Mouse (Mus musculus) heart, embryonic 10.5 days (tissue): ENCODE measurements at regions not wholly inside any gene's neighbourhood (a gene's known extent, or its start where the extent isn't known, plus 50 kb on each side); places are given as distances from the start of the nearest gene placed in this dataset.

Experiments used
- DNase-seq: peaks from one replicate; pipeline ENCODE4 v3.0.0-alpha.2; 2017; ENCODE audit warnings: low spot score
- H3K27ac ChIP-seq: fragments of 300-500 bp; sonication (generic); 2 replicates; pipeline ENCODE4 v1.5.1; 2016; ENCODE audit warnings: mild to moderate bottlenecking
- H3K27me3 ChIP-seq: fragments of 300-500 bp; sonication (generic); 2 replicates; pipeline ENCODE4 v1.6.1; 2016; ENCODE audit warnings: mild to moderate bottlenecking; ENCODE audit not compliant: poor library complexity, insufficient read depth, severe bottlenecking
- H3K36me3 ChIP-seq: fragments of 300-500 bp; sonication (generic); 2 replicates; pipeline ENCODE4 v1.6.1; 2016; ENCODE audit warnings: mild to moderate bottlenecking, moderate library complexity
- H3K4me1 ChIP-seq: fragments of 300-500 bp; sonication (generic); 2 replicates; pipeline ENCODE4 v1.6.1; 2016; ENCODE audit warnings: mild to moderate bottlenecking
- H3K4me3 ChIP-seq: fragments of 300-500 bp; sonication (generic); 2 replicates; pipeline ENCODE4 v1.5.1; 2016; ENCODE audit warnings: mild to moderate bottlenecking, moderate library complexity
- H3K9me3 ChIP-seq: fragments of 300-500 bp; sonication (generic); 2 replicates; pipeline ENCODE4 v1.6.1; 2016; ENCODE audit warnings: mild to moderate bottlenecking, moderate library complexity
- WGBS: fragments of 180-500 bp; shearing (Covaris S2); methylation state at CpG from one replicate; pipeline ENCODE4 v1.1.7; 2016; 5-methylcytosine and 5-hydroxymethylcytosine counted together

GRCm38 (mm10) chr15:93003233-93003632 is 271.7 kb downstream of the Gxylt1 start:
- Histone ChIP-seq H3K9me3 (no peaks in the 10 kb centered on the region), H3K27ac (no peak overlapping the region), H3K27me3 (no peaks in the 10 kb centered on the region), H3K4me1 (peaks cover 41% of the 10 kb centered on the region), H3K36me3 (no peaks in the 10 kb centered on the region), H3K4me3 (no peak overlapping the region)
- 73% methylated on average over 3 of the region's 3 CpGs for WGBS
- DNase-seq = peak; percentile 30

GRCm38 (mm10) chr15:93002002-93002904 is 272.7 kb downstream of the Gxylt1 start:
- Histone ChIP-seq H3K9me3 (no peaks in the 10 kb centered on the region), H3K36me3 (no peaks in the 10 kb centered on the region), H3K4me3 (peak overlapping the region; percentile 52), H3K27ac (peak overlapping the region; percentile 88), H3K4me1 (peaks cover 38% of the 10 kb centered on the region), H3K27me3 (no peaks in the 10 kb centered on the region)
- WGBS = 22% methylated on average over 25 of the region's 25 CpGs
- peak; percentile 83 for DNase-seq

- Histone ChIP-seq H3K4me1 (peaks cover 36% of the 10 kb centered on the region), H3K4me3 (peak overlapping the region; percentile 52), H3K36me3 (no peaks in the 10 kb centered on the region), H3K27ac (peak overlapping the region; percentile 88), H3K9me3 (no peaks in the 10 kb centered on the region), H3K27me3 (no peaks in the 10 kb centered on the region)
- peak; percentile 74 for DNase-seq
- 2% methylated on average over 11 of the region's 11 CpGs for WGBS
These were observed 273.5 kb downstream of the Gxylt1 start for GRCm38 (mm10) chr15:93001346-93002001.

- Histone ChIP-seq H3K9me3 (no peaks in the 10 kb centered on the region), H3K36me3 (no peaks in the 10 kb centered on the region), H3K27ac (no peak overlapping the region), H3K4me3 (no peak overlapping the region), H3K4me1 (peaks cover 23% of the 10 kb centered on the region), H3K27me3 (no peaks in the 10 kb centered on the region)
- no peak for DNase-seq
- 85% methylated on average over 12 of the region's 12 CpGs for WGBS
These were observed 274.9 kb downstream of the Gxylt1 start for GRCm38 (mm10) chr15:93000121-93000520.

GRCm38 (mm10) chr15:92997933-92998332 is 277.0 kb downstream of the Gxylt1 start:
- Histone ChIP-seq H3K27ac (no peak overlapping the region), H3K4me1 (peaks cover 20% of the 10 kb centered on the region), H3K36me3 (no peaks in the 10 kb centered on the region), H3K9me3 (no peaks in the 10 kb centered on the region), H3K4me3 (no peak overlapping the region), H3K27me3 (no peaks in the 10 kb centered on the region)
- no peak for DNase-seq
- WGBS = 68% methylated on average over 5 of the region's 5 CpGs

GRCm38 (mm10) chr15:92994191-92994671 is 280.7 kb downstream of the Gxylt1 start:
- Histone ChIP-seq H3K4me3 (no peak overlapping the region), H3K27ac (no peak overlapping the region), H3K9me3 (no peaks in the 10 kb centered on the region), H3K36me3 (no peaks in the 10 kb centered on the region), H3K4me1 (no peaks in the 10 kb centered on the region), H3K27me3 (no peaks in the 10 kb centered on the region)
- WGBS = 70% methylated on average over 11 of the region's 11 CpGs
- DNase-seq = no peak

GRCm38 (mm10) chr15:92993538-92994190 is 281.3 kb downstream of the Gxylt1 start:
- no peaks in the 10 kb centered on the region for H3K36me3 ChIP-seq
- 75% methylated on average over 6 of the region's 6 CpGs for WGBS
- DNase-seq = no peak

GRCm38 (mm10) chr15:92975774-92976173 is 299.2 kb downstream of the Gxylt1 start:
- H3K9me3 ChIP-seq = no peaks in the 10 kb centered on the region
- DNase-seq = no peak
- no peaks in the 10 kb centered on the region for H3K36me3 ChIP-seq
- H3K27ac ChIP-seq = no peak overlapping the region
- H3K4me3 ChIP-seq = no peak overlapping the region
- 71% methylated on average over 4 of the region's 4 CpGs for WGBS
- no peaks in the 10 kb centered on the region for H3K4me1 ChIP-seq
- no peaks in the 10 kb centered on the region for H3K27me3 ChIP-seq

More at GRCm38 (mm10) chr15:92993538-92994190, 281.3 kb downstream of the Gxylt1 start:
- no peak overlapping the region for H3K27ac ChIP-seq
- H3K27me3 ChIP-seq = no peaks in the 10 kb centered on the region
- no peak overlapping the region for H3K4me3 ChIP-seq
- no peaks in the 10 kb centered on the region for H3K4me1 ChIP-seq
- no peaks in the 10 kb centered on the region for H3K9me3 ChIP-seq

- no peaks in the 10 kb centered on the region for H3K27me3 ChIP-seq
- no peaks in the 10 kb centered on the region for H3K9me3 ChIP-seq
- peak; percentile 11 for DNase-seq
- H3K36me3 ChIP-seq = no peaks in the 10 kb centered on the region
- no peaks in the 10 kb centered on the region for H3K4me1 ChIP-seq
- no peak overlapping the region for H3K4me3 ChIP-seq
- H3K27ac ChIP-seq = no peak overlapping the region
- WGBS = 55% methylated on average over 3 of the region's 3 CpGs
These were observed 300.0 kb downstream of the Gxylt1 start for GRCm38 (mm10) chr15:92974931-92975330.

GRCm38 (mm10) chr15:92973651-92974229 is 301.2 kb downstream of the Gxylt1 start:
- no peaks in the 10 kb centered on the region for H3K27me3 ChIP-seq
- 76% methylated on average over 9 of the region's 9 CpGs for WGBS
- H3K36me3 ChIP-seq = no peaks in the 10 kb centered on the region
- DNase-seq = no peak
- no peak overlapping the region for H3K27ac ChIP-seq
- H3K4me3 ChIP-seq = no peak overlapping the region
- peaks cover 4% of the 10 kb centered on the region; the same call in 1 of the 2 replicates for H3K4me1 ChIP-seq
- H3K9me3 ChIP-seq = no peaks in the 10 kb centered on the region

- no peaks in the 10 kb centered on the region for H3K9me3 ChIP-seq
- 88% methylated on average over 1 of the region's 1 CpGs for WGBS
- H3K4me3 ChIP-seq = no peak overlapping the region
- H3K4me1 ChIP-seq = peaks cover 4% of the 10 kb centered on the region; the same call in 1 of the 2 replicates
- no peak overlapping the region for H3K27ac ChIP-seq
- H3K36me3 ChIP-seq = no peaks in the 10 kb centered on the region
- H3K27me3 ChIP-seq = no peaks in the 10 kb centered on the region
- peak; percentile 11 for DNase-seq
These were observed 309.4 kb downstream of the Gxylt1 start for GRCm38 (mm10) chr15:92965556-92965955.

GRCm38 (mm10) chr15:92964901-92965300 is 310.1 kb downstream of the Gxylt1 start:
- no peak overlapping the region for H3K27ac ChIP-seq
- no peak for DNase-seq
- H3K36me3 ChIP-seq = no peaks in the 10 kb centered on the region
- 70% methylated on average over 3 of the region's 3 CpGs for WGBS
- H3K4me3 ChIP-seq = no peak overlapping the region
- no peaks in the 10 kb centered on the region for H3K9me3 ChIP-seq
- no peaks in the 10 kb centered on the region for H3K27me3 ChIP-seq
- H3K4me1 ChIP-seq = peaks cover 4% of the 10 kb centered on the region; the same call in 1 of the 2 replicates
